Mouse (Mus musculus): ENCODE data around the gene Agbl4. TPM values are rescaled to one million over a fixed set of nuclear protein-coding genes. Genes with fewer than 3 reads are reported as not detected.

Agbl4 gene
- polyA plus RNA-seq, 1 experiment, result 0.21 TPM

- no peak for DNase-seq
- 55% methylated on average over 6 of the region's 7 CpGs for WGBS
- no peaks in the 10 kb centered on the region for H3K4me1 ChIP-seq (ENCODE audit: control insufficient read depth, insufficient read depth, low read length)
- H3K4me3 ChIP-seq (replicated peaks; ENCODE audit: extremely low read depth, low read depth, low read length), result no peak overlapping the region
- TF ChIP-seq POLR2A (IDR thresholded peaks at IDR 0.05; ENCODE audit: borderline replicate concordance, extremely low read depth, low read depth, low read length) (no peak), CTCF (IDR thresholded peaks at IDR 0.05; ENCODE audit: insufficient read depth, low read length) (no peak)
Measured at GRCm38 (mm10) chr4:111073738-111074497, 676.5 kb downstream of the Agbl4 start.

DNA sequence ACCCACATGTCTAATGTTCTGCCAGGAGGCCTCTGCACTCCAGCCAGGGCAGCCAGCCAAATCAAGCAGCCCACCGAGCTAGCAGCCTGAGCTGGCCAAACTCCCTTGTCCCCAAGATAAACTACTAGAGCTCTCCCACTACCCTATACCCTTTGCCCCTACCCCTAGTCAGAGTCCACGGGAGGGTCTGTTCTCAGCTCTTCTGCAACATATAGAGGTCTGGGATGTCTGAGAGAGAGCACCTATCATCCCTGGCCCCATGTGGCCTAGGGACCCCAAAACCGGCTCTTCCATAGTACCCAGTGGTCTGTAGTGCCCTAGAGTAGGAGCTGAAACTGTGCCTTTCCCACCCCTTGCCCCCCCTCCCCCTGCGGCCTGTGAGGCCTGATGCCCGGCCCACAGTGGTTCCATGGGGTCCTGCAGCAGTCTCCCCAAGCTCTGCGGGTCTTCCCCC, 677.3 kb downstream of the Agbl4 start:
- TF ChIP-seq POLR2A (IDR thresholded peaks at IDR 0.05; ENCODE audit: borderline replicate concordance, extremely low read depth, low read depth, low read length) (no peak), CTCF (IDR thresholded peaks at IDR 0.05; ENCODE audit: insufficient read depth, low read length) (no peak)
- no peak overlapping the region for H3K4me3 ChIP-seq (replicated peaks; ENCODE audit: extremely low read depth, low read depth, low read length)
- DNase-seq, result no peak
- H3K4me1 ChIP-seq (ENCODE audit: control insufficient read depth, insufficient read depth, low read length), result no peaks in the 10 kb centered on the region
- WGBS, result 59% methylated on average over 6 of the region's 6 CpGs

- H3K4me1 ChIP-seq (ENCODE audit: control insufficient read depth, insufficient read depth, low read length), result no peaks in the 10 kb centered on the region
- 74% methylated on average over 3 of the region's 3 CpGs for WGBS
- no peak overlapping the region for H3K4me3 ChIP-seq (replicated peaks; ENCODE audit: extremely low read depth, low read depth, low read length)
- no peak for TF ChIP-seq CTCF (IDR thresholded peaks at IDR 0.05; ENCODE audit: insufficient read depth, low read length)
- TF ChIP-seq POLR2A (IDR thresholded peaks at IDR 0.05; ENCODE audit: borderline replicate concordance, extremely low read depth, low read depth, low read length), result no peak
- DNase-seq, result no peak
Measured at GRCm38 (mm10) chr4:111077810-111078209, 680.3 kb downstream of the Agbl4 start.

- Histone ChIP-seq H3K4me3 (replicated peaks; ENCODE audit: extremely low read depth, low read depth, low read length) (no peak overlapping the region), H3K4me1 (ENCODE audit: control insufficient read depth, insufficient read depth, low read length) (no peaks in the 10 kb centered on the region)
- TF ChIP-seq CTCF (IDR thresholded peaks at IDR 0.05; ENCODE audit: insufficient read depth, low read length) (no peak), POLR2A (IDR thresholded peaks at IDR 0.05; ENCODE audit: borderline replicate concordance, extremely low read depth, low read depth, low read length) (no peak)
- DNase-seq, result no peak
- WGBS, result 92% methylated on average over 1 of the region's 1 CpGs
Measured at GRCm38 (mm10) chr4:111085330-111085729, 687.9 kb downstream of the Agbl4 start.

DNA sequence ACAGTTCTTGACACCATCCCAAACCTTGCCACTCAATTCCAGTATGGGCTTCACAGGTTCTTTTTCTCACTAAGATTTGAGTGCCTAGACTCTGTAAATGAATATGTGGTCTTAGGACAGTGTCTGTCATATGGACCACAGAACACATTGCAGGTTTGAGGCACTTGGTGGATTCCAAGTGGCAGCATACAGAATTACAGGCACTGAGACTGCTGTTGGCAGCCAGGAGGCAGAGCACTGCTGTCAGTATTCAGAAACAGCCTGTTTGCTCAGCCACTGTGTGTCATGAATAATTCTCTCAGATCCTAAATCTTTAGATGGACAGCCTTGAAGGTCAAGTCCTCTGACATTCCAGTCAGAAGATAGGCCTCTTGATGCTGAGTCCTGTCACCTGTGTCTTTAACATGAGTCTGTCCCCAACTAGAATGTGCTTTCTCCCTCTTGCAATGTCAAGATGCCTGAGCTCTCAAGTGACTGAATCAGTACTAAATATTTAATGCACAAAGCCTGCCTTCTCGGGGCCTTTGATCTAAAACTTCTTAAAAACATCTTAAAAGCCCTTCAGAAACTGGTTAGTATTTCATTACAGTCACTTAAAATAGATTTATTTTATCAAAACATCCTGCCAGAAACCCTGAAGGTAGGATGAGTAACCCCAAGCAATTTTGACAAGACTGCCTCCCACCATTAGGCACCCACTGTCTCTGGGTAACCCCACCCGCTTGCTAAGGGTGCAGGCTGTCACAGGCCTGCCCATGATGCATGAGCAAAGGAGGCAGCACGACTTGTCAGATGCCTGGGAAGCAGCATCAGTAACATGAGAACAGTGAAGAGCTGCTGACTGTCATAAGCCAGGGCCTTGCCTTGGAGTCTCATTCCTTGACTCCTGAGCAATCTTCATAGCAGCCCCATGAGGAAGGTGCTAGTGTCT, 739.0 kb downstream of the Agbl4 start:
- Histone ChIP-seq H3K4me3 (replicated peaks; ENCODE audit: extremely low read depth, low read depth, low read length) (no peak overlapping the region), H3K4me1 (ENCODE audit: control insufficient read depth, insufficient read depth, low read length) (no peaks in the 10 kb centered on the region)
- no peak for DNase-seq
- TF ChIP-seq POLR2A (IDR thresholded peaks at IDR 0.05; ENCODE audit: borderline replicate concordance, extremely low read depth, low read depth, low read length) (no peak), CTCF (IDR thresholded peaks at IDR 0.05; ENCODE audit: insufficient read depth, low read length) (no peak)
- WGBS, result 38% methylated on average over 3 of the region's 3 CpGs

- no peaks in the 10 kb centered on the region for H3K4me1 ChIP-seq (ENCODE audit: control insufficient read depth, insufficient read depth, low read length)
- H3K4me3 ChIP-seq (replicated peaks; ENCODE audit: extremely low read depth, low read depth, low read length), result no peak overlapping the region
- no peak for DNase-seq
- WGBS, result 86% methylated on average over 1 of the region's 1 CpGs
- TF ChIP-seq CTCF (IDR thresholded peaks at IDR 0.05; ENCODE audit: insufficient read depth, low read length) (no peak), POLR2A (IDR thresholded peaks at IDR 0.05; ENCODE audit: borderline replicate concordance, extremely low read depth, low read depth, low read length) (no peak)
Measured at GRCm38 (mm10) chr4:111147748-111148147, 750.3 kb downstream of the Agbl4 start.

DNA sequence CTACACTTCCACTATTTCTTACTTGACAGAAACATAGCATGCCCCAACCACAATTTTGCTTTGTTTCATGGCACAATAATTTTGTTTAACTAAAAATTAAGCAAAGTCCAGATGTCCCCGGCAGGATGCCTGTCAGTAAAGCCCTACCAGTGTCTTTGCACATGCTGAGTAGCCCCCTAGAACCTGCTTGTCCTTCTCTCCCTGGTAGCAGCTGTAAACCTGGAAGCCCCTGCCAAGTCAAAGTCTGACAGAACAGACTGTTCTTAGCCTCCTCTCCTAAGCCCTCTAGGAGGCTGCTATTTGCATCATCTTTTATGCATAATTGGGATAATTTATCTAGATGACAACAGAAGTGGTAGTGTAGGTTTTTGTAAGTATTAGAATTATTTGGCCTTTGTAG, 758.4 kb downstream of the Agbl4 start:
- no peaks in the 10 kb centered on the region for H3K4me1 ChIP-seq (ENCODE audit: control insufficient read depth, insufficient read depth, low read length)
- WGBS, result 66% methylated on average over 1 of the region's 1 CpGs
- no peak overlapping the region for H3K4me3 ChIP-seq (replicated peaks; ENCODE audit: extremely low read depth, low read depth, low read length)
- no peak for TF ChIP-seq CTCF (IDR thresholded peaks at IDR 0.05; ENCODE audit: insufficient read depth, low read length)
- TF ChIP-seq POLR2A (IDR thresholded peaks at IDR 0.05; ENCODE audit: borderline replicate concordance, extremely low read depth, low read depth, low read length), result no peak
- no peak for DNase-seq

- TF ChIP-seq CTCF (IDR thresholded peaks at IDR 0.05; ENCODE audit: insufficient read depth, low read length) (no peak), POLR2A (IDR thresholded peaks at IDR 0.05; ENCODE audit: borderline replicate concordance, extremely low read depth, low read depth, low read length) (no peak)
- 74% methylated on average over 2 of the region's 2 CpGs for WGBS
- H3K4me1 ChIP-seq (ENCODE audit: control insufficient read depth, insufficient read depth, low read length), result no peaks in the 10 kb centered on the region
- no peak for DNase-seq
- H3K4me3 ChIP-seq (replicated peaks; ENCODE audit: extremely low read depth, low read depth, low read length), result no peak overlapping the region
Measured at GRCm38 (mm10) chr4:111181478-111181877, 784.0 kb downstream of the Agbl4 start.

DNA sequence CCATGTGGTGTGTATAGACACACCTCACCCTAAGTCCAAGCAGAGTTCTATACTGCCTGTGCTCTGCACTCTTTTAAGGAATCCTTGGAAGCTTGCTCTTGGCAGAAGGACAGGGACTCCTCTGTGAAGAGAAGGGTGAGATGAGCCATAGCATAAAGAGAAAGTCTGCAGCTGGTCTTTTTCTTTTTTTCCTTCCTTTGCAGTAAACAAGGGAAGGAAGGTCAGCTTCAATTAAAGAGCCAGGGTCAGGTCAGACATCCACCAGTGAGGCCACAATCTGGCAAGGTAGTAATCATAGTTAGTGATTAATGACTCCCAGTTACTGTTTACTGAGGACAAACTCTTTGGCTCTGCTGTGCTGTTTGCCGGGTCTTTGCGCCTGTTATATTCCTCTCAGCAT, 802.6 kb downstream of the Agbl4 start:
- TF ChIP-seq POLR2A (IDR thresholded peaks at IDR 0.05; ENCODE audit: borderline replicate concordance, extremely low read depth, low read depth, low read length), result no peak
- no peak for TF ChIP-seq CTCF (IDR thresholded peaks at IDR 0.05; ENCODE audit: insufficient read depth, low read length)
- Histone ChIP-seq H3K4me3 (replicated peaks; ENCODE audit: extremely low read depth, low read depth, low read length) (no peak overlapping the region), H3K4me1 (ENCODE audit: control insufficient read depth, insufficient read depth, low read length) (no peaks in the 10 kb centered on the region)
- WGBS, result 20% methylated on average over 2 of the region's 2 CpGs
- no peak for DNase-seq
